In genomic region chr5:150046438-150046837, GRCm38 (mm10) we compare ENCODE assay signal across 27 mouse cellular contexts. TPM values are rescaled to one million over a fixed set of nuclear protein-coding genes. Genes with fewer than 3 reads are reported as not detected.
DNase-seq lines count a peak whose midpoint lies in the region; ATAC-seq and TF ChIP-seq lines count a peak whose summit lies in the region.
"Had no signal": no experiment of that assay in that cellular context is flagged by ENCODE, and none has a peak within 500 bp of the region (broad histone marks: within the 10 kb centered on the region; RNA-seq: fewer than 3 reads in every experiment).

No protein-coding gene starts in this region.

- H3K36me3 ChIP-seq in limb, embryonic 14.5 days (ENCODE audit: control insufficient read depth, insufficient read depth, low read length) = no peaks in the 10 kb centered on the region
- H3K36me3 ChIP-seq in limb, embryonic 10.5 days = no peaks in the 10 kb centered on the region
- H3K36me3 ChIP-seq: embryonic facial prominence, embryonic 10.5 days; embryonic facial prominence, embryonic 12.5 days; forebrain, embryonic 12.5 days; forebrain, embryonic 15.5 days; G1E had no signal

- H3K4me3 ChIP-seq in limb, embryonic 14.5 days (replicated peaks; ENCODE audit: low read length) = no peak overlapping the region
- no peak overlapping the region for H3K4me3 ChIP-seq in limb, embryonic 10.5 days
- H3K4me3 ChIP-seq: embryonic facial prominence, embryonic 10.5 days; embryonic facial prominence, embryonic 12.5 days; forebrain, embryonic 12.5 days; forebrain, embryonic 15.5 days had no signal

- TF ChIP-seq POLR2A in limb, embryonic 14.5 days (IDR thresholded peaks at IDR 0.05; ENCODE audit: borderline replicate concordance, extremely low read depth, insufficient read depth, insufficient read length) = no peak

- H3K9ac ChIP-seq in limb, embryonic 14.5 days (ENCODE audit: low read depth, low read length, severe bottlenecking) = no peak overlapping the region
- H3K9ac ChIP-seq: embryonic facial prominence, embryonic 12.5 days; forebrain, embryonic 12.5 days; forebrain, embryonic 15.5 days; forebrain, postnatal 0 days had no signal

- 44% methylated on average over 15 of the region's 15 CpGs for WGBS in limb, embryonic 14.5 days
- 83% methylated on average over 15 of the region's 15 CpGs for WGBS in limb, embryonic 10.5 days

- H3K4me2 ChIP-seq in limb, embryonic 14.5 days (replicated peaks; ENCODE audit: low read depth, low read length, severe bottlenecking) = no peak overlapping the region
- H3K4me2 ChIP-seq: embryonic facial prominence, embryonic 12.5 days; forebrain, embryonic 12.5 days; forebrain, embryonic 15.5 days had no signal

- ATAC-seq in frontal cortex, adult (ENCODE audit: low TSS enrichment) = peak; percentile 60
- peak; percentile 19; the same call in 1 of the 2 replicates for ATAC-seq in limb, embryonic 14.5 days (ENCODE audit: low FRiP score, low read depth)
- ATAC-seq: activated CD4-positive, CD25-positive, alpha-beta regulatory T cell, adult 4 months; CD4-positive, CD25-positive, alpha-beta regulatory T cell, adult 4 months; forebrain, embryonic 15.5 days; forebrain, postnatal 0 days; Patski had no signal

- peaks cover 5% of the 10 kb centered on the region; the same call in 1 of the 2 replicates for H3K9me3 ChIP-seq in limb, embryonic 14.5 days (ENCODE audit: control insufficient read depth, low read length)
- no peaks in the 10 kb centered on the region for H3K9me3 ChIP-seq in limb, embryonic 10.5 days (replicated peaks)
- H3K9me3 ChIP-seq: embryonic facial prominence, embryonic 12.5 days; forebrain, embryonic 12.5 days; forebrain, embryonic 15.5 days had no signal

- no peaks in the 10 kb centered on the region for H3K27me3 ChIP-seq in limb, embryonic 14.5 days (ENCODE audit: control insufficient read depth, insufficient read depth, low read length)
- H3K27me3 ChIP-seq in limb, embryonic 10.5 days (ENCODE audit: low read depth, poor library complexity, severe bottlenecking) = no peaks in the 10 kb centered on the region
- H3K27me3 ChIP-seq: CH12.LX; embryonic facial prominence, embryonic 12.5 days; forebrain, embryonic 12.5 days; forebrain, embryonic 15.5 days; Patski had no signal

- H3K4me1 ChIP-seq in limb, embryonic 14.5 days (ENCODE audit: control insufficient read depth, insufficient read depth, low read length) = no peaks in the 10 kb centered on the region
- peaks cover 12% of the 10 kb centered on the region for H3K4me1 ChIP-seq in limb, embryonic 10.5 days
- H3K4me1 ChIP-seq: embryonic facial prominence, embryonic 10.5 days; embryonic facial prominence, embryonic 12.5 days; forebrain, embryonic 12.5 days; forebrain, embryonic 15.5 days had no signal

- no peak overlapping the region for H3K27ac ChIP-seq in limb, embryonic 14.5 days (replicated peaks; ENCODE audit: low read depth, low read length)
- H3K27ac ChIP-seq in limb, embryonic 10.5 days = no peak overlapping the region
- H3K27ac ChIP-seq: embryonic facial prominence, embryonic 10.5 days; embryonic facial prominence, embryonic 12.5 days; forebrain, embryonic 12.5 days; forebrain, embryonic 15.5 days had no signal

- DNase-seq in adrenal gland, adult 2 months = peak; percentile 8
- DNase-seq in adrenal gland, adult 18-20 months (ENCODE audit: low spot score in 2 of 2) = no peak
- DNase-seq in frontal cortex, postnatal 14 days (ENCODE audit: low spot score in 2 of 2) = no peak
- DNase-seq in limb, embryonic 14.5 days (ENCODE audit: low spot score) = no peak
- no peak for DNase-seq in limb, embryonic 10.5 days (ENCODE audit: low spot score)
- peak; percentile 38 for DNase-seq in forelimb bud, embryonic 11.5 days (ENCODE audit: low read depth, low spot score)
- no peak for DNase-seq in urinary bladder, adult 2 months (ENCODE audit: low spot score)
- DNase-seq: adrenal gland, adult 8-10 months; adrenal gland, postnatal 14 days; B cell, adult 2 months; cerebellum, adult 11-12 months; cerebellum, adult 2 months; cerebellum, adult 9-10 months; cerebellum, postnatal 10 days; cerebellum, postnatal 25 days; forebrain, postnatal 0 days had no signal

RNA-seq across cellular contexts. Expression of gene Rxfp2, which starts 28.0 kb away (rescaled TPM):
- not detected for total RNA-seq in adrenal gland, adult 2 months (2021)
- polyA plus RNA-seq in adrenal gland, adult 2 months (2012; rRNA removed) = 0.04 and 0.07 TPM in 2 replicates
- total RNA-seq in adrenal gland, adult 18-20 months (2021) = not detected
- polyA plus RNA-seq in limb, embryonic 14.5 days (2012; rRNA removed) = 0.31 and 2.8 TPM in 2 replicates
- polyA plus RNA-seq in limb, embryonic 14.5 days (2014; fragmentation: Nextera tagmentation; extraction: Ambion mirVana) = 0.19 TPM in 1 of 2 replicates, not detected in the other
- 0.89 and 2.1 TPM in 2 replicates for polyA plus RNA-seq in limb, embryonic 10.5 days (2016; fragmentation: Nextera tagmentation; extraction: Ambion mirVana)
- 0.07 and 0.15 TPM in 2 replicates for polyA plus RNA-seq in urinary bladder, adult 2 months (2012; rRNA removed)
- total RNA-seq: adrenal gland, adult 8-10 months; adrenal gland, postnatal 36 days; CH12.LX had no signal
- polyA plus RNA-seq: activated CD4-positive, CD25-positive, alpha-beta regulatory T cell, adult 4 months; CD4-positive, CD25-positive, alpha-beta regulatory T cell, adult 4 months; G1E; Patski had no signal

Comparison
In these comparisons a context has a peak if more than half of its experiments do, and no peak if none do; other contexts are left out.
1. DNase-seq: peak in adrenal gland, adult 2 months (single experiment) and forelimb bud, embryonic 11.5 days (single experiment); none in adrenal gland, adult 18-20 months (0 of 2), frontal cortex, postnatal 14 days (0 of 2), limb, embryonic 14.5 days (single experiment), limb, embryonic 10.5 days (single experiment) and urinary bladder, adult 2 months (single experiment).